Mouse (Mus musculus) Patski (cell line): ENCODE results near the gene Atp23. TPM values are rescaled to one million over a fixed set of nuclear protein-coding genes. Genes with fewer than 3 reads are reported as not detected.
"Not testable (repeated sequence)": the region's sequence is repeated elsewhere in the genome, so short reads cannot be mapped to it uniquely, and the experiment has no call there.

ENCODE experiments used
- ATAC-seq: fragments of 100-300 bp; one replicate; pipeline ENCODE4 v1.8.0; 2021
- CTCF ChIA-PET: fragments of 350-600 bp; sonication (Branson Sonifier 250); formaldehyde crosslinking; loops from one replicate; lab custom pipeline; 2022; ENCODE audit warnings: inconsistent platforms; lab: Charles Lee
- POLR2A ChIA-PET: fragments of 350-600 bp; sonication (Branson Sonifier 250); formaldehyde crosslinking; loops from one replicate; lab custom pipeline; 2022; ENCODE audit warnings: antibody characterized with exemption, inconsistent platforms; lab: Charles Lee
- DNase-seq: peaks from one replicate; pipeline ENCODE4 v3.0.0-alpha.2; 2011; ENCODE audit warnings: low read depth, low spot score
- H3K27me3 ChIP-seq: fragments of 371-371 bp; one replicate; pipeline ENCODE4 v1.5.1; 2021
- CTCF ChIP-seq: fragments of 100-300 bp; IDR thresholded peaks from one replicate; pipeline ENCODE4 v1.5.1; 2021
- in situ Hi-C: fragments of 300-500 bp; cut with MboI; formaldehyde crosslinking; loops from 3 replicates; pipeline ENCODE4 v1.11.1; 2018; ENCODE audit warnings: low pct_unique_long_range_greater_than_20kb, mixed read lengths
- polyA plus RNA-seq: library from polyadenylated mRNA; unstranded; gene quantifications from one replicate; pipeline ENCODE4 v1.2.3, GENCODE M21; 2021

Atp23 gene
- polyA plus RNA-seq, 1 experiment from 2014 or later = 14.5 TPM

- POLR2A ChIA-PET = no interaction called here
- in situ Hi-C loops = no loop called here
- no peak for DNase-seq
- no peak for ATAC-seq
- CTCF ChIA-PET = no interaction called here
- TF ChIP-seq CTCF = no peak
- no peaks in the 10 kb centered on the region for H3K27me3 ChIP-seq
These were observed 72.5 kb downstream of the Atp23 start for GRCm38 (mm10) chr10:126828618-126829017.

GRCm38 (mm10) chr10:126827941-126828593 lies 73.1 kb downstream of the Atp23 start:
- DNase-seq (no peak), ATAC-seq (no peak)
- CTCF ChIA-PET = no interaction called here
- TF ChIP-seq CTCF = no peak
- H3K27me3 ChIP-seq = no peaks in the 10 kb centered on the region
- in situ Hi-C loops = no loop called here
- POLR2A ChIA-PET = no interaction called here

GRCm38 (mm10) chr10:126826982-126827381 lies 74.2 kb downstream of the Atp23 start:
- POLR2A ChIA-PET = no interaction called here

GRCm38 (mm10) chr10:126826216-126826615 lies 74.9 kb downstream of the Atp23 start:
- CTCF ChIA-PET = interaction anchor here (0.7 kb wide), 1 partner anchor 9 kb away, joined by 3 read pairs; no protein-coding TSS in a partner anchor
- POLR2A ChIA-PET, DNase-seq, H3K27me3 ChIP-seq, in situ Hi-C loops, ATAC-seq: not testable (repeated sequence)

More at GRCm38 (mm10) chr10:126826982-126827381, 74.2 kb downstream of the Atp23 start:
- TF ChIP-seq CTCF = no peak
- in situ Hi-C loops = no loop called here
- CTCF ChIA-PET = interaction anchor here (0.7 kb wide), 1 partner anchor 10 kb away, joined by 3 read pairs; no protein-coding TSS in a partner anchor
- DNase-seq = no peak
- H3K27me3 ChIP-seq = no peaks in the 10 kb centered on the region
- ATAC-seq = no peak

- ChIA-PET CTCF (interaction anchor here (0.9 kb wide), 1 partner anchor 18 kb away, joined by 3 read pairs; no protein-coding TSS in a partner anchor), POLR2A (no interaction called here)
- in situ Hi-C loops = no loop called here
- no peak for ATAC-seq
- no peak for TF ChIP-seq CTCF
- H3K27me3 ChIP-seq = peaks cover 3% of the 10 kb centered on the region
- no peak for DNase-seq
These were observed 78.7 kb downstream of the Atp23 start for GRCm38 (mm10) chr10:126822418-126822817.

Other genes with a start within 250 kb of the Atp23 start
- 101 TPM for gene Ctdsp2, start 77.4 kb upstream of the Atp23 start, polyA plus RNA-seq
- 0.09 TPM for gene Avil, start 99.4 kb upstream of the Atp23 start, polyA plus RNA-seq
- 61.7 TPM for gene Tsfm, start 129.5 kb upstream of the Atp23 start, polyA plus RNA-seq
- gene Mettl1, start 140.1 kb upstream of the Atp23 start, polyA plus RNA-seq = 15.8 TPM
- 0.44 TPM for gene Eef1akmt3, start 140.2 kb upstream of the Atp23 start, polyA plus RNA-seq
- gene Cyp27b1, start 146.9 kb upstream of the Atp23 start, polyA plus RNA-seq = 0.51 TPM
- gene March9, start 158.8 kb upstream of the Atp23 start, polyA plus RNA-seq = 28.6 TPM
- gene Cdk4, start 162.2 kb upstream of the Atp23 start, polyA plus RNA-seq = 669 TPM
- gene Tspan31, start 168.9 kb upstream of the Atp23 start, polyA plus RNA-seq = 116 TPM
- gene Agap2, start 173.9 kb upstream of the Atp23 start, polyA plus RNA-seq = 1.4 TPM
- 173 TPM for gene Os9, start 219.8 kb upstream of the Atp23 start, polyA plus RNA-seq